Mouse (Mus musculus) small intestine, adult 2 months (tissue): Measurements from ENCODE around the gene Zfp444.

Experiments
- CTCF ChIP-seq: fragments of 200-500 bp; IDR thresholded peaks from 2 replicates; pipeline ENCODE4 v1.5.1; 2012; ENCODE audit warnings: low read depth, mild to moderate bottlenecking, control low read depth, inconsistent platforms, low read length, moderate library complexity, mixed read lengths; ENCODE audit not compliant: insufficient replicate concordance, insufficient read length; ENCODE audit errors: extremely low read depth
- POLR2A ChIP-seq: fragments of 200-500 bp; IDR thresholded peaks from 2 replicates; pipeline ENCODE4 v1.6.1; 2012; ENCODE audit warnings: low read depth, mild to moderate bottlenecking, control low read depth, inconsistent platforms, low read length, moderate library complexity

DNA sequence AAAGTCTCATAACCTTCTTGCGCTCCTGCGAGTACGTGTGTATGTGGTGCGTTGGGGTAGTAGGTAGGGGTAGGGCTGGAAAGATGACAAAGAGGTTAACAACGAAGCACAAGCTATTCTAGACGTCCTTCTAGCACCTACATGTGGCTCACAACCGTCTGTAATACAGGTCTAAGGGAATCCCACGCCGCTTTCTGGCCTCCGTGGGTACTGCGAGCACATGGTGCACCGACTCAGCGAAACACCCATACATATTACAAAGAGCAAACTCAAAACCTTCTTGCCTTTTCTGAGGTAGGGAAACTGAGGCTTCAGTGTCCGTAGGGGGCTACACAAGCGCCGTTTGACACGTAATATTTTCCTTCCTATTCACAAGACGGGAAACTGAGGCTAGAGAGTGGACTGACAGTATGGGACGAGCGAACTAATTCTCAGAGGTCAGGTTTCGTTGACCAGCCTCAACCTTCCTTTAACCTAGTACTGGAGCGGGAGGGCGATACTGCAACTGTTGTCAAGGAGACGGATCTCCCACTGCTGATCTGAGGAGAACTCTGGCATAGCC, 501 bp upstream of the Zfp444 start:
- TF ChIP-seq POLR2A, result no peak
- TF ChIP-seq CTCF, result peak; percentile 59; the same call in 1 of the 2 replicates
